Mouse (Mus musculus): Measurements from ENCODE around the gene Nabp2. TPM values are rescaled to one million over a fixed set of nuclear protein-coding genes. Genes with fewer than 3 reads are reported as not detected.
A peak's percentile ranks its signal among the peaks of the same experiment; 100 is the strongest.

Nabp2 gene
- total RNA-seq (2021): 10 to 100 TPM; 81.2 to 85.5 TPM
- long read RNA-seq, experiment 1, transcript Nabp2-202 (6 exons, 1,371 nt): minor isoform, 8 of 101 reads
- long read RNA-seq, experiment 1, transcript Nabp2-201 (7 exons, 1,130 nt): major isoform, 76 of 101 reads
- long read RNA-seq, experiment 1, partial matches to known transcripts: 4 of 101 reads
- long read RNA-seq, experiment 1, other reads (novel, unspliced or antisense): 9 of 101 reads
- long read RNA-seq, experiment 2, transcript Nabp2-201 (7 exons, 1,130 nt): major isoform, 70 of 95 reads
- long read RNA-seq, experiment 2, transcript Nabp2-202 (6 exons, 1,371 nt): minor isoform, 12 of 95 reads
- long read RNA-seq, experiment 2, partial matches to known transcripts: 2 of 95 reads
- long read RNA-seq, experiment 2, other reads (novel, unspliced or antisense): 10 of 95 reads

GRCm38 (mm10) chr10:128411211-128412054 lies at the start of gene Nabp2, which contains the start of gene Rnf41:
Nabp2 (minus strand) TSS chr10:128411492.
Rnf41 (plus strand) TSS chr10:128411657.
- peak; percentile 94 to 95 for DNase-seq (ENCODE audit: low spot score in 2 of 2)

GRCm38 (mm10) chr10:128460270-128460630 lies 49.0 kb upstream of the Nabp2 start:
- DNase-seq (ENCODE audit: low spot score in 2 of 2): no peak

- DNase-seq (ENCODE audit: low spot score in 2 of 2): peak; percentile 15 to 34
These were observed 48.3 kb upstream of the Nabp2 start for GRCm38 (mm10) chr10:128459409-128460269.

- DNase-seq (ENCODE audit: low spot score in 2 of 2): peak; percentile 83 to 87
These were observed 47.6 kb upstream of the Nabp2 start, which contains the start of gene Smarcc2 for GRCm38 (mm10) chr10:128458719-128459408. Smarcc2 (plus strand) TSS chr10:128459248.

GRCm38 (mm10) chr10:128458348-128458718 lies 47.0 kb upstream of the Nabp2 start:
- DNase-seq (ENCODE audit: low spot score in 2 of 2): peak; percentile 93 to 96

GRCm38 (mm10) chr10:128457676-128458075 lies 46.4 kb upstream of the Nabp2 start:
- no peak for DNase-seq (ENCODE audit: low spot score in 2 of 2)

GRCm38 (mm10) chr10:128455280-128455679 lies 44.0 kb upstream of the Nabp2 start:
- DNase-seq (ENCODE audit: low spot score in 2 of 2): peak; percentile 62 to 67

- no peak for DNase-seq (ENCODE audit: low spot score in 2 of 2)
These were observed 43.2 kb upstream of the Nabp2 start for GRCm38 (mm10) chr10:128454471-128454870.

GRCm38 (mm10) chr10:128451014-128451413 lies 39.7 kb upstream of the Nabp2 start:
- DNase-seq (ENCODE audit: low spot score in 2 of 2): no peak

- DNase-seq (ENCODE audit: low spot score in 2 of 2): no peak
These were observed 34.1 kb upstream of the Nabp2 start for GRCm38 (mm10) chr10:128445407-128445806.

- no peak for DNase-seq (ENCODE audit: low spot score in 2 of 2)
These were observed 33.1 kb upstream of the Nabp2 start for GRCm38 (mm10) chr10:128444354-128444753.

GRCm38 (mm10) chr10:128442718-128443117 lies 31.4 kb upstream of the Nabp2 start:
- no peak for DNase-seq (ENCODE audit: low spot score in 2 of 2)

GRCm38 (mm10) chr10:128441324-128442119 lies 30.2 kb upstream of the Nabp2 start:
- DNase-seq (ENCODE audit: low spot score in 2 of 2): no peak

- no peak for DNase-seq (ENCODE audit: low spot score in 2 of 2)
These were observed 29.1 kb upstream of the Nabp2 start for GRCm38 (mm10) chr10:128440407-128440806.

GRCm38 (mm10) chr10:128438675-128439279 lies 27.5 kb upstream of the Nabp2 start:
- no peak for DNase-seq (ENCODE audit: low spot score in 2 of 2)

GRCm38 (mm10) chr10:128436376-128436775 lies 25.1 kb upstream of the Nabp2 start:
- no peak for DNase-seq (ENCODE audit: low spot score in 2 of 2)

- DNase-seq (ENCODE audit: low spot score in 2 of 2): no peak
These were observed 24.6 kb upstream of the Nabp2 start for GRCm38 (mm10) chr10:128435873-128436272.

GRCm38 (mm10) chr10:128435186-128435823 lies 24.0 kb upstream of the Nabp2 start:
- DNase-seq (ENCODE audit: low spot score in 2 of 2): no peak

- no peak for DNase-seq (ENCODE audit: low spot score in 2 of 2)
These were observed 23.4 kb upstream of the Nabp2 start for GRCm38 (mm10) chr10:128434681-128435080.
